Mouse (Mus musculus) CH12.LX (cell line): Measurements from ENCODE around the gene Tmem59l. TPM values are rescaled to one million over a fixed set of nuclear protein-coding genes. Genes with fewer than 3 reads are reported as not detected.

Experiments used
- DNase-seq: peaks from one replicate; pipeline ENCODE4 v3.0.0-alpha.2; 2013; ENCODE audit errors: extremely low read depth
- H3K27ac ChIP-seq: 2 replicates; pipeline ENCODE4 v1.5.1; 2012; ENCODE audit warnings: low read depth, mild to moderate bottlenecking, control low read depth, moderate library complexity; ENCODE audit not compliant: insufficient read depth
- H3K27me3 ChIP-seq: replicated peaks from 2 replicates; pipeline ENCODE3; 2012; ENCODE audit warnings: inconsistent platforms
- H3K36me3 ChIP-seq, 2 experiments: replicated peaks in 1 of 2; 2 replicates each; pipeline versions ENCODE3 to v1.6.1; 2012; ENCODE audit warnings: inconsistent platforms in 1 of 2, low read length in 1 of 2, mild to moderate bottlenecking in 1 of 2, mixed read lengths in 1 of 2, moderate library complexity in 1 of 2; ENCODE audit not compliant: control insufficient read depth in 1 of 2, insufficient read depth in 1 of 2
- H3K4me1 ChIP-seq, 2 experiments: 2 replicates each; pipeline ENCODE4 v1.6.1; 2012; ENCODE audit warnings: inconsistent platforms in 1 of 2, moderate library complexity in 1 of 2; ENCODE audit not compliant: insufficient read depth in 2 of 2, control insufficient read depth in 1 of 2
- H3K4me2 ChIP-seq: 2 replicates; pipeline ENCODE4 v1.6.1; 2012; ENCODE audit warnings: low read depth, mild to moderate bottlenecking, control low read depth; ENCODE audit not compliant: poor library complexity, insufficient read depth, severe bottlenecking
- H3K4me3 ChIP-seq, 3 experiments: fragments of 150-350 bp in 1 of 3; sonication (generic) in 1 of 3; replicated peaks in 1 of 3; 2 replicates each; pipeline versions ENCODE3 to v1.5.1; 2011 to 2012; ENCODE audit warnings: low read depth in 2 of 3, low read length in 2 of 3, mild to moderate bottlenecking in 2 of 3, moderate library complexity in 2 of 3, control low read depth in 1 of 3, improper control_type of control experiment in 1 of 3, inconsistent platforms in 1 of 3, mixed read lengths in 1 of 3; ENCODE audit not compliant: poor library complexity in 1 of 3
- H3K79me2 ChIP-seq: replicated peaks from 2 replicates; pipeline ENCODE4 v1.6.1; 2012; ENCODE audit warnings: mild to moderate bottlenecking, moderate library complexity; ENCODE audit not compliant: control insufficient read depth, poor library complexity, insufficient read depth, severe bottlenecking; ENCODE audit errors: extremely low read depth
- H3K9ac ChIP-seq: 2 replicates; pipeline ENCODE4 v1.6.1; 2012; ENCODE audit warnings: low read depth, mild to moderate bottlenecking, control low read depth, moderate library complexity; ENCODE audit not compliant: insufficient read depth
- H3K9me3 ChIP-seq: replicated peaks from 2 replicates; pipeline ENCODE3; 2012; ENCODE audit warnings: low read length, inconsistent platforms, mixed read lengths
- BHLHE40 ChIP-seq: IDR thresholded peaks from 2 replicates; pipeline ENCODE4 v1.6.1; 2011; ENCODE audit warnings: mild to moderate bottlenecking, low read depth, low read length, improper control_type of control experiment
- CHD2 ChIP-seq: IDR thresholded peaks from 2 replicates; pipeline ENCODE4 v1.6.1; 2011; ENCODE audit warnings: low read length, improper control_type of control experiment
- E2F4 ChIP-seq: IDR thresholded peaks from 2 replicates; pipeline ENCODE4 v1.6.1; 2011; ENCODE audit warnings: low read depth, low read length, improper control_type of control experiment; ENCODE audit not compliant: insufficient replicate concordance
- EP300 ChIP-seq: IDR thresholded peaks from 2 replicates; pipeline ENCODE4 v1.6.1; 2011; ENCODE audit warnings: low read length, improper control_type of control experiment
- ETS1 ChIP-seq: conservative IDR thresholded peaks from 2 replicates; pipeline ENCODE4 v1.6.1; 2012; ENCODE audit warnings: low read depth, mild to moderate bottlenecking, inconsistent platforms, low read length, improper control_type of control experiment, moderate library complexity
- GABPA ChIP-seq: IDR thresholded peaks from 2 replicates; pipeline ENCODE4 v1.6.1; 2012; ENCODE audit warnings: low read depth, low read length, improper control_type of control experiment, inconsistent platforms; ENCODE audit not compliant: insufficient replicate concordance
- KAT2A ChIP-seq: IDR thresholded peaks from 2 replicates; pipeline ENCODE4 v1.6.1; 2012; ENCODE audit warnings: low read length, improper control_type of control experiment, inconsistent platforms; ENCODE audit not compliant: insufficient replicate concordance
- MAX ChIP-seq: IDR thresholded peaks from 2 replicates; pipeline ENCODE4 v1.6.1; 2011; ENCODE audit warnings: low read length, improper control_type of control experiment
- MXI1 ChIP-seq: IDR thresholded peaks from 2 replicates; pipeline ENCODE4 v1.6.1; 2011; ENCODE audit warnings: mild to moderate bottlenecking, low read depth, low read length, improper control_type of control experiment
- MYC ChIP-seq: IDR thresholded peaks from 2 replicates; pipeline ENCODE4 v1.6.1; 2011; ENCODE audit warnings: low read depth, mild to moderate bottlenecking, improper control_type of control experiment, low read length
- PAX5 ChIP-seq: IDR thresholded peaks from 2 replicates; pipeline ENCODE4 v1.6.1; 2012; ENCODE audit warnings: low read length, inconsistent platforms, mixed read lengths
- POLR2A ChIP-seq: IDR thresholded peaks from 2 replicates; pipeline ENCODE4 v1.6.1; 2011; ENCODE audit warnings: low read depth, mild to moderate bottlenecking, improper control_type of control experiment, low read length
- POLR2AphosphoS2 ChIP-seq: IDR thresholded peaks from 2 replicates; pipeline ENCODE4 v1.6.1; 2011; ENCODE audit warnings: low read depth, low read length, improper control_type of control experiment
- RAD21 ChIP-seq: IDR thresholded peaks from 2 replicates; pipeline ENCODE4 v1.6.1; 2011; ENCODE audit warnings: low read depth, mild to moderate bottlenecking, low read length, improper control_type of control experiment, moderate library complexity
- RCOR1 ChIP-seq: conservative IDR thresholded peaks from 2 replicates; pipeline ENCODE4 v1.6.1; 2012; ENCODE audit warnings: low read depth, mild to moderate bottlenecking, inconsistent platforms, low read length, improper control_type of control experiment
- SIN3A ChIP-seq: IDR thresholded peaks from 2 replicates; pipeline ENCODE4 v1.6.1; 2012; ENCODE audit warnings: low read length, improper control_type of control experiment, inconsistent platforms
- UBTF ChIP-seq: IDR thresholded peaks from 2 replicates; pipeline ENCODE4 v1.6.1; 2012; ENCODE audit warnings: low read depth, mild to moderate bottlenecking, inconsistent platforms, low read length, improper control_type of control experiment, moderate library complexity
- USF1 ChIP-seq: IDR thresholded peaks from 2 replicates; pipeline ENCODE4 v1.6.1; 2014; ENCODE audit warnings: low read depth, mild to moderate bottlenecking, inconsistent platforms, low read length, improper control_type of control experiment
- ZKSCAN1 ChIP-seq: IDR thresholded peaks from 2 replicates; pipeline ENCODE4 v1.6.1; 2012; ENCODE audit warnings: low read depth, inconsistent platforms, low read length, improper control_type of control experiment, borderline replicate concordance
- ZMIZ1 ChIP-seq: IDR thresholded peaks from 2 replicates; pipeline ENCODE4 v1.6.1; 2012; ENCODE audit warnings: low read depth, mild to moderate bottlenecking, inconsistent platforms, low read length, improper control_type of control experiment
- ZNF384 ChIP-seq: IDR thresholded peaks from 2 replicates; pipeline ENCODE4 v1.6.1; 2012; ENCODE audit warnings: low read depth, low read length, improper control_type of control experiment, inconsistent platforms
- dilution Hi-C: fragments of 300-500 bp; cut with MboI; formaldehyde crosslinking; loops from 2 replicates; pipeline ENCODE4 v1.14.3; 2020; ENCODE audit warnings: low sequenced_read_pairs; ENCODE audit not compliant: extremely low pct_unique_long_range_greater_than_20kb, extremely low pct_ligation_motif_present
- in situ Hi-C: fragments of 300-500 bp; cut with MboI; formaldehyde crosslinking; loops from 3 replicates; pipeline ENCODE4 v1.14.3; 2019; ENCODE audit warnings: low sequenced_read_pairs, low pct_ligation_motif_present, low pct_unique_long_range_greater_than_20kb, mixed read lengths
- polyA plus RNA-seq: library from polyadenylated mRNA; unstranded; fragments of >175 nt; gene quantifications from 2 replicates; pipeline ENCODE4 v1.2.1, GENCODE M21; 2012; ENCODE audit warnings: low read depth; ENCODE audit not compliant: insufficient read length
- total RNA-seq, 2 experiments: library from RNA; depleted of rRNA; stranded (reverse); fragments of 300-350 nt in 1 of 2; fragments of >200 nt in 1 of 2; gene quantifications; 2 replicates each; pipeline ENCODE4 v1.2.3; 2012 to 2014

The Tmem59l gene
- total and polyA plus RNA-seq, 3 experiments: not detected

GRCm38 (mm10) chr8:70529741-70530161 lies 42.6 kb upstream of the Tmem59l start:
- dilution Hi-C loops: no loop called here

DNA sequence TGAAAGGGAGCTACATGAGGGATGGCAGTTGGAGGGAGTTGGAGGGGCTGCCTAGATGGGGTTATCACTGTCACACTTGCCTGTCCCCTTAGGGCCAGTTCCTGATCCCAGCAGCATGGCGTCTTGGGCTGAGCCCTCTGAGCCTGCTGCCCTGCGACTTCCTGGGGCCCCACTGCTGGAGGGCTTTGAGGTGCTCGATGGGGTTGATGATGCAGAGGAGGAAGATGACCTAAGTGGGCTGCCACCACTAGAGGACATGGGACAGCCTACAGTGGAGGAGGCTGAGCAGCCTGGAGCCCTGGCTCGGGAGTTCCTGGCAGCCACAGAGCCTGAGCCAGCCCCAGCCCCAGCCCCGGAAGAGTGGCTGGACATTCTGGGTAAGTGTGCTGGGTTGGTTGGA lies 42.1 kb upstream of the Tmem59l start:
- Histone ChIP-seq H3K4me2 (peak overlapping the region; percentile 23; the same call in 1 of the 2 replicates), H3K4me1 (peaks cover 9 to 28% of the 10 kb centered on the region in 2 experiments), H3K27ac (no peak overlapping the region), H3K36me3 (peaks cover 41 to 51% of the 10 kb centered on the region in 2 experiments), H3K79me2 (peaks cover 4% of the 10 kb centered on the region), H3K9me3 (no peaks in the 10 kb centered on the region), H3K27me3 (no peaks in the 10 kb centered on the region), H3K9ac (peak overlapping the region; percentile 23), H3K4me3 (no peak overlapping the region)
- TF ChIP-seq ETS1 (no peak), PAX5 (no peak), UBTF (no peak), MYC (no peak), EP300 (no peak), MXI1 (no peak)
- dilution Hi-C loops: no loop called here
- in situ Hi-C loops: no loop called here
- DNase-seq: no peak

More at GRCm38 (mm10) chr8:70529741-70530161, 42.6 kb upstream of the Tmem59l start:
- no peaks in the 10 kb centered on the region for H3K9me3 ChIP-seq
- no peak overlapping the region for H3K27ac ChIP-seq
- in situ Hi-C loops: no loop called here
- no peak for TF ChIP-seq BHLHE40
- no peak for TF ChIP-seq GABPA
- no peak for TF ChIP-seq MAX
- no peak for TF ChIP-seq USF1
- TF ChIP-seq RCOR1: no peak
- no peak for TF ChIP-seq SIN3A
- no peak for TF ChIP-seq POLR2AphosphoS2
- TF ChIP-seq MYC: no peak
- TF ChIP-seq POLR2A: no peak
- TF ChIP-seq KAT2A: no peak
- no peak for TF ChIP-seq UBTF
- TF ChIP-seq ZMIZ1: no peak
- TF ChIP-seq E2F4: no peak
- no peak for TF ChIP-seq EP300
- TF ChIP-seq CHD2: no peak
- no peak for TF ChIP-seq RAD21
- no peak for TF ChIP-seq ZNF384
- TF ChIP-seq ZKSCAN1: no peak
- peaks cover 9 to 28% of the 10 kb centered on the region in 2 experiments for H3K4me1 ChIP-seq
- no peaks in the 10 kb centered on the region for H3K27me3 ChIP-seq
- H3K4me2 ChIP-seq: no peak overlapping the region
- H3K9ac ChIP-seq: no peak overlapping the region
- H3K79me2 ChIP-seq: peaks cover 4% of the 10 kb centered on the region
- no peak overlapping the region for H3K4me3 ChIP-seq
- peaks cover 46 to 56% of the 10 kb centered on the region in 2 experiments for H3K36me3 ChIP-seq
- DNase-seq: no peak
